10 mouse cellular contexts compared by ENCODE assay signal in the genomic region with DNA sequence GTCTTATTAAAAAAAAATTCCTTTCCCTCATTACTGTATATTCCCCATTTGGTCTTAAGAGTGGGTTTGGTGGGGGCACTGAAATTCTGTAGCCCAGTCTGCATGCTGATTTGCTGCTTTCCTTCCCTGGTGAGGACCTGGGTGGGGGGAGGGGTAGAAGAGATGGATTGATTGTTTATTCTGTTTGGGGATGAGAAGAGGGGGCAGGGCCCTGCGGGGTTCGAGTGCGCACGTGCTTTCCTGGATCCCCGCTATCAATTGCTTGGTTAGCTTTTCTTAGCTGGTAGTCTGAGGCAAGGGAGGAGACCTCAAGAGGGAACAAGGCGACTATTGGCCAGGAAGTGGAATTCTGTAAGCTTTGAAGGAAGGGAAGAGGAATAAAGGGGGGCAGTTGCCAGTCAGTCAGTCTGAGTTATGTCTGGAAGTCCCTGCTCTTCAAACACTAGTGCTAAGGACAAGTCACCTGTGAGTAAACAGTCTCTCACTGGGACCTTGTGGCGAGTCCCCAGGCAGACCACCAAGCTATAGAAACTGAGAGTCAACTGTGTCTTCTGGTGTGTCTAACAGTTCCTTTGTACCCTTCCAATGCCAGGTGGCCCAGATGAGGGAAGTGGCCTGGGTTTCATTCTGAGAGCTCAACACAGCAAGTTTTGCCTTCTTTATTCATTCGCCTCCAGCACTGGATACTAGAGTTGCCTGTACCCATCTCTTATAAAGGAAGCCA.
DNase-seq lines count a peak whose midpoint lies in the region; ATAC-seq and TF ChIP-seq lines count a peak whose summit lies in the region.
"Had no signal": no experiment of that assay in that cellular context is flagged by ENCODE, and none has a peak within 500 bp of the region (broad histone marks: within the 10 kb centered on the region; RNA-seq: fewer than 3 reads in every experiment).

No protein-coding gene starts in this region.

- no peaks in the 10 kb centered on the region for H3K27me3 ChIP-seq in intestine, postnatal 0 days (replicated peaks; ENCODE audit: control insufficient read depth, insufficient read depth, low read length)
- H3K27me3 ChIP-seq in intestine, embryonic 16.5 days (replicated peaks; ENCODE audit: control insufficient read depth, insufficient read depth, low read length) = no peaks in the 10 kb centered on the region
- H3K27me3 ChIP-seq in limb, embryonic 13.5 days = no peaks in the 10 kb centered on the region
- H3K27me3 ChIP-seq: heart, embryonic 15.5 days; megakaryocyte, embryonic 14.5 days had no signal

- H3K9ac ChIP-seq in intestine, postnatal 0 days (ENCODE audit: low read depth, low read length) = no peak overlapping the region
- no peak overlapping the region for H3K9ac ChIP-seq in intestine, embryonic 16.5 days (ENCODE audit: low read depth, low read length)
- H3K9ac ChIP-seq in limb, embryonic 13.5 days = no peak overlapping the region
- H3K9ac ChIP-seq: heart, embryonic 15.5 days had no signal

- H3K4me2 ChIP-seq in intestine, postnatal 0 days (replicated peaks; ENCODE audit: low read depth) = no peak overlapping the region
- no peak overlapping the region for H3K4me2 ChIP-seq in intestine, embryonic 16.5 days (ENCODE audit: low read depth, low read length)
- H3K4me2 ChIP-seq in limb, embryonic 13.5 days (replicated peaks) = no peak overlapping the region
- H3K4me2 ChIP-seq: heart, embryonic 15.5 days had no signal

- 0 out of 2 replicates have a peak, but pooled peaks cover 4% of the 10 kb centered on the region for H3K36me3 ChIP-seq in intestine, postnatal 0 days (ENCODE audit: control insufficient read depth, insufficient read depth)
- H3K36me3 ChIP-seq in intestine, embryonic 16.5 days (ENCODE audit: control insufficient read depth, insufficient read depth, low read length) = no peaks in the 10 kb centered on the region
- H3K36me3 ChIP-seq in limb, embryonic 13.5 days = no peaks in the 10 kb centered on the region
- H3K36me3 ChIP-seq: heart, embryonic 15.5 days had no signal

- peak; percentile 18 for DNase-seq in urinary bladder, adult 2 months (ENCODE audit: low spot score)
- no peak for DNase-seq in urinary bladder, adult 18-20 months (ENCODE audit: low spot score in 2 of 2)
- DNase-seq in layer of hippocampus, postnatal 10 days (ENCODE audit: low spot score in 2 of 2) = no peak
- DNase-seq in lung, postnatal 25 days (ENCODE audit: low spot score) = no peak

- ATAC-seq in intestine, postnatal 0 days = no peak
- ATAC-seq in intestine, embryonic 16.5 days = no peak
- ATAC-seq in limb, embryonic 13.5 days (ENCODE audit: low FRiP score, low read depth) = peak; percentile 13; the same call in 1 of the 2 replicates
- ATAC-seq: activated CD4-positive, CD25-positive, alpha-beta regulatory T cell, adult 4 months had no signal

- H3K4me1 ChIP-seq in intestine, postnatal 0 days (replicated peaks; ENCODE audit: control insufficient read depth, insufficient read depth, low read length) = peaks cover 24% of the 10 kb centered on the region; the same call in 1 of the 2 replicates
- peaks cover 43% of the 10 kb centered on the region for H3K4me1 ChIP-seq in intestine, embryonic 16.5 days (ENCODE audit: control insufficient read depth, insufficient read depth, low read length)
- peaks cover 75% of the 10 kb centered on the region for H3K4me1 ChIP-seq in limb, embryonic 13.5 days

- no peak overlapping the region for H3K4me3 ChIP-seq in intestine, postnatal 0 days (ENCODE audit: low read depth, low read length)
- H3K4me3 ChIP-seq in intestine, embryonic 16.5 days (ENCODE audit: low read length) = no peak overlapping the region
- H3K4me3 ChIP-seq in limb, embryonic 13.5 days = no peak overlapping the region
- H3K4me3 ChIP-seq: heart, embryonic 15.5 days; megakaryocyte, embryonic 14.5 days had no signal

- peak overlapping the region; percentile 28; the same call in 1 of the 2 replicates for H3K27ac ChIP-seq in intestine, postnatal 0 days (ENCODE audit: low read depth, low read length)
- no peak overlapping the region for H3K27ac ChIP-seq in intestine, embryonic 16.5 days (ENCODE audit: low read length)
- H3K27ac ChIP-seq in limb, embryonic 13.5 days = no peak overlapping the region; the same call in 1 of the 2 replicates
- H3K27ac ChIP-seq: heart, embryonic 15.5 days had no signal

- H3K9me3 ChIP-seq in intestine, postnatal 0 days (ENCODE audit: control insufficient read depth) = no peaks in the 10 kb centered on the region
- H3K9me3 ChIP-seq in intestine, embryonic 16.5 days (ENCODE audit: control insufficient read depth, low read length) = no peaks in the 10 kb centered on the region
- H3K9me3 ChIP-seq in limb, embryonic 13.5 days = no peaks in the 10 kb centered on the region
- H3K9me3 ChIP-seq: heart, embryonic 15.5 days; megakaryocyte, embryonic 14.5 days had no signal

- TF ChIP-seq CTCF in intestine, postnatal 0 days (IDR thresholded peaks at IDR 0.05; ENCODE audit: low read depth) = no peak

- 63% methylated on average over 8 of the region's 8 CpGs for WGBS in intestine, postnatal 0 days
- 41% methylated on average over 8 of the region's 8 CpGs for WGBS in intestine, embryonic 16.5 days
- 48% methylated on average over 8 of the region's 8 CpGs for WGBS in limb, embryonic 13.5 days
